Mouse (Mus musculus): ENCODE results near the gene Dnmt3c. TPM values are rescaled to one million over a fixed set of nuclear protein-coding genes. Genes with fewer than 3 reads are reported as not detected.

Dnmt3c gene
- not detected for total RNA-seq (2023)

GRCm38 (mm10) chr2:153696352-153696751, at the start of gene Dnmt3c:
Gene Dnmt3c (plus strand): TSS chr2:153696652.

DNA sequence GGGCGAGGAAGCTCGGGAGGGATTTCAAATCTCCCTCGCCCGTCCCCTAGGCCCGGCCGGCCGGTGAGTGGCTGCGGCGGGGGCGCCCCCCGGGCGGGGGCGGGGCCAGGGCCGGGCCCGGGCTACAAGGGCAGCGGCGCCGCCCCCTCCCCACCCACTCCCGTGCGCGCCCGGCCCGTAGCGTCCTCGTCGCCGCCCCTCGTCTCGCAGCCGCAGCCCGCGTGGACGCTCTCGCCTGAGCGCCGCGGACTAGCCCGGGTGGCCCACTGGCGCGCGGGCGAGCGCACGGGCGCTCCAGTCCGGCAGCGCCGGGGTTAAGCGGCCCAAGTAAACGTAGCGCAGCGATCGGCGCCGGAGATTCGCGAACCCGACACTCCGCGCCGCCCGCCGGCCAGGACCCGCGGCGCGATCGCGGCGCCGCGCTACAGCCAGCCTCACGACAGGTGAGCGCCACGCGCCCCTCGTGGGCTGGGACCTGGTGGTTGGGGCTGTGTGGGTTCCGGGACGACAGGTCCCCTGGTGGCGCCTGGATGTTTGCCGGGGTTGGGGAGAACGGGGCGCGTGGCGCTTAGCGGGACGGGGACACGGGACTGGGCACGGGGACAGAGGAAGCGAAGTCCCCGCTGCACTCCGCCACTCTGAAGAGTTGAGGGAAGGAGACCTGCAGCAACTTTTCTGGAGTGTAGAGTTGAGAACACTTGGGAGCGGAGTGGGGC, 47.0 kb upstream of the Dnmt3c start, which contains the start of gene Dnmt3b:
Dnmt3b (plus strand) TSS at position 153 of the 716 bp plus-strand sequence.

DNA sequence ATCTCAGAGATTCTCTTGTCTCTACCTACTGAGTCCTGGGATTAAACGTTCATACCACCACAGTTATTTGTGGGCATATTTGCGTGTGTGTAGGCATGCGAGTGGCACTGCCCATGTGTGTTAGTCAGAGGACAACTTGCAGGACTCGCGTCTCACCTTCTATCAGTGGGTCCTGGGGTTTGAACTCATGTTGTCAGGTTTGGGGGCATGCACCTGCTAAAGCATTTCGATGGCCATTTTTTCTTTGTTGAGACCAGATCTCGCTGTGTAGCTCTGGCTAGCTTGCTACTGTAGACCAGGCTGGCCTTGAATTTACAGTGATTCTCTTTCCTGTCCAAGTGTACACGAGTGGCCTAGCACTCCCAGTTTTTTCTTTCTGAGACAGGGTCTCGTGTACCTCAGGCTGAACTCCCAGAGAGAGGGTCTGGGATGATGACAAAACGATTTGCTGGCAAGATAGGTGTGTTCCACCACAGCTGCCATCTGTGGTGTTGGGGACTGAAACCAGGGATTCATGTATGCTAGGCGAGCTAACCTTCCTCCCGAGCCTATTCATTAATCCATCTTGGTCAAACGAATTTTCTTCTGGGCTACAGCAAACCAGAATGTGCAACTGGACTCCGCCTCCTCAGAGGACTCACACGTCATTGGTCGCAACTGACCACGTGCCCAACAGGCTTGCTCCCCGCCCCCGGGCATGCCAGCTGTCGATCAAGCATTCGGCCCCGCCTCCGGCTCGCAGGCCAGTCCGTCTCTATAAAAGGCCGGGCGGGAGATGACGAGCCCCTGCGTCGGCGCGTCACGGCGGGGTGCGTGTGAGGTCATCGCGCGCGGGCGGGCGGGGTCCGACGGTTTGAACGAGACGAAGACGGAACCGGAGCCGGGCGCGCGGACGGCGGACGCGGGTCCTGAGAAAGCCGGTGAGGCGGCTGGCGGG, 44.3 kb downstream of the Dnmt3c start, which contains the start of gene Mapre1:
Mapre1 (plus strand) TSS at position 775 of the 937 bp plus-strand sequence.

Other genes with a start within 250 kb of the Dnmt3c start
- not detected for gene 4930404H24Rik, start 203.9 kb upstream of the Dnmt3c start, total RNA-seq (2023)
- 0.76 TPM for gene Nol4l, start 166.7 kb upstream of the Dnmt3c start, total RNA-seq (2023)
- 35.4 TPM for gene Commd7, start 63.9 kb upstream of the Dnmt3c start, total RNA-seq (2023)
- gene Dnmt3b, start 47.2 kb upstream of the Dnmt3c start, total RNA-seq (2023): 7.3 TPM
- 147 TPM for gene Mapre1, start 44.6 kb downstream of the Dnmt3c start, total RNA-seq (2023)
- 1.4 TPM for gene Efcab8, start 83.3 kb downstream of the Dnmt3c start, total RNA-seq (2023)
- gene Sun5, start 174.4 kb downstream of the Dnmt3c start, total RNA-seq (2023): not detected
- not detected for gene Bpifb2, start 178.4 kb downstream of the Dnmt3c start, total RNA-seq (2023)
- gene Bpifb6, start 203.7 kb downstream of the Dnmt3c start, total RNA-seq (2023): not detected
- not detected for gene Bpifb3, start 221.6 kb downstream of the Dnmt3c start, total RNA-seq (2023)
- not detected for gene Bpifb4, start 241.6 kb downstream of the Dnmt3c start, total RNA-seq (2023)